Mouse (Mus musculus): ENCODE measurements around the gene Max. TPM values are rescaled to one million over a fixed set of nuclear protein-coding genes. Genes with fewer than 3 reads are reported as not detected.

Gene Max
- total RNA-seq, 2 experiments from 2014 or later = 73.5 to 74.7 TPM

DNA sequence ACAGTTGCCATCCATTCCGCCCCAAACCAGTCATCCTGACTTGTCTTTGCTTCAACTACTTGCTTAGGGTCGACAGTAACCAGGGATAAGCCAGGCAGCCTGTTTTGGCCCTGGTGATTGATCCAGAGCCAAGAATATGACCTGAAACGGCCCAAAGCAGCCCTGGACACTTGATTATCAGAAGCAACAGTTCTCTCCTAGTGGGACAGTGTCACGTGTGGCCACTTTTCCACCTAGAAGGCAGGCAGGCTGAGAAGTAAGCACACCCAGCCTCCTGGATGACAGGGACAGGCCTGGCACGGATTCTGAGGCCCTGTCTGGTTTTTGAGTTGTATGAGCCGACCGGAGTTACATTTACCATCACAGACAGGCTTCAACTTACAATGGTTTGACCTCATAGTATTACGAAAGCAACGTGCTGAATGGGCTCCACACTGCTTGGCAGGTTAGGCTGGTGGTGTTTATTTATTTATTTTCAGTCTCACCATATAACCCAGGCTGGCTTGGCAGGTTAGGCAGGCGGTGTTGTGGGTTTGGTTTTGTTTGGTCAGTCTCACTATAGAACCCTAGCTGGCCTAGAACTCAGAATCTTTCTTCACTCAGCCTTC lies 35.6 kb downstream of the Max start:
- no peak for DNase-seq (ENCODE audit: low spot score in 2 of 2)
- intact Hi-C loops (cut with DNase I) = no loop called here

- intact Hi-C loops (cut with DNase I) = no loop called here
- DNase-seq (ENCODE audit: low spot score in 2 of 2) = no peak
Measured at GRCm38 (mm10) chr12:76924904-76925604, 36.9 kb downstream of the Max start.

DNA sequence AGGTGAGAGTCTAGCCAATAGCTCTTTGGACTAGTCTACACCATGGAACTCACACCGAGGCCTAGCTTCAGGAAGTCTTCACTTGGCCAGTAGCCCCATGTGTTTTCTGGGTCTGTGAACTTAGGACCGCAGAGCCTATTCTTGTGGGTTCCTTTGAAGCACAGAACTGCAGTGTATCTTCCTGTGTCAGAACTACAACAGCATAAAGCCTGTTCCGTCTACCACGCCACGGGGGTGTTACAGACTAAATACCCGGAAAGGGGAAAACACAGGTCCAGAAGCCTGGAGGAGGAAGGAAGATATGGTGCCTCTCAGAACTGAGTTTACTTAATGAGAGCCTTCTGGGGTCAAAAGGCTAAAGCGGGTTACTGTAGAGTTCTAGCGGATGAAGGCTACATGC lies 38.9 kb downstream of the Max start:
- DNase-seq (ENCODE audit: low spot score in 2 of 2) = no peak

GRCm38 (mm10) chr12:76920990-76921389 lies 41.0 kb downstream of the Max start:
- intact Hi-C loops (cut with DNase I) = no loop called here
- no peak for DNase-seq (ENCODE audit: low spot score in 2 of 2)

More for the DNA sequence above, 38.9 kb downstream of the Max start:
- intact Hi-C loops (cut with DNase I) = no loop called here

GRCm38 (mm10) chr12:76920398-76920797 lies 41.6 kb downstream of the Max start:
- intact Hi-C loops (cut with DNase I) = no loop called here
- DNase-seq (ENCODE audit: low spot score in 2 of 2) = no peak

- no peak for DNase-seq (ENCODE audit: low spot score in 2 of 2)
- intact Hi-C loops (cut with DNase I) = no loop called here
Measured at GRCm38 (mm10) chr12:76918855-76919254, 43.1 kb downstream of the Max start.

DNA sequence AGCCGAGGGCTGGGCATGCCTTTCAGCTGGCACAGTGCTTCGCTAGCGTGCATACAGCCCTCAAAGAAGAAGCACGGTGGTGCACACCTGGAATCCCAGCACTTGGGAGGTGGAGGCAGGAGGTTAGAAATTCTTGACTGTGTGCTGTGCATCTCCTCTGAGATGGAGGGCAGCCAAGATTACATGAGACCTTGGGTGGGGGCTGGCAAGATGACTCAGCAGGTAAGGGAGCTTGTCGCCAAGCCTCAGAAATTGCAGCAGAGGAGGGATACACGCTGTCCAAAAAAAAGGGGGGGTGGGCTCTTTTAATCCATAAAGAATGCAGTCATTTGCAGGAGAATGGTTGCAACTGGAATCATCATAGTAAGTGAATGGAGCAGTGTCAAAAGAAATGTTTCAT lies 43.9 kb downstream of the Max start:
- no peak for DNase-seq (ENCODE audit: low spot score in 2 of 2)
- intact Hi-C loops (cut with DNase I) = no loop called here

GRCm38 (mm10) chr12:76916163-76916562 lies 45.8 kb downstream of the Max start:
- intact Hi-C loops (cut with DNase I) = no loop called here
- DNase-seq (ENCODE audit: low spot score in 2 of 2) = no peak

- intact Hi-C loops (cut with DNase I) = no loop called here
- no peak for DNase-seq (ENCODE audit: low spot score in 2 of 2)
Measured at GRCm38 (mm10) chr12:76912193-76912592, 49.8 kb downstream of the Max start.

DNA sequence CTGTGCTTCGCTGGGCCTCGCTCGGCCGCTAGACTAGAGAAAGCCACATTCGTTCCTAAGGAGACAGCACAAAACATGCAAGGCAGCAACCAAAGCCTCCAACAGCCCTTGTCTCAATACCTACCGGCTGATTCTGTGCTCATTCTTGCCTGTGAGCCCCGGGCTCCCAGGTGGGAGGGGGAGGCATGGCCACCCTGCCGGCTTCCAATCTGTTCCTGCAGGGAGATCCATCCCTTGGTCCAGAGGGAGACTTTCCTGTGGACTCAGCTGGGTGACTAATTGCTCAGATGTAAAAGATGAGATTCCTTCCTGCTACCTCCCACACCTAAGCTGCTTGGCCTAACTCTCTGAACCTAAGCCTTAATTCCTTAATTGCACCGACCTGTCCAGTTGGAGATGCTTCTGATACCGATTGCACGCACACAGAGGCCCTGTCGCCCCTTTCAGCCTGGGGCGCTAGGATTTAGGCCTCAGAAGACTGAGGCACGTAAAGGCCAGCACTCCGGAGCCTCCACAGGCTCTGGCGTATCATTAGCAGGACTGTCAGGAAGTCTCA lies 50.8 kb downstream of the Max start:
- DNase-seq (ENCODE audit: low spot score in 2 of 2) = peak in 1 of 2 experiments; percentile 14
- intact Hi-C loops (cut with DNase I) = no loop called here

DNA sequence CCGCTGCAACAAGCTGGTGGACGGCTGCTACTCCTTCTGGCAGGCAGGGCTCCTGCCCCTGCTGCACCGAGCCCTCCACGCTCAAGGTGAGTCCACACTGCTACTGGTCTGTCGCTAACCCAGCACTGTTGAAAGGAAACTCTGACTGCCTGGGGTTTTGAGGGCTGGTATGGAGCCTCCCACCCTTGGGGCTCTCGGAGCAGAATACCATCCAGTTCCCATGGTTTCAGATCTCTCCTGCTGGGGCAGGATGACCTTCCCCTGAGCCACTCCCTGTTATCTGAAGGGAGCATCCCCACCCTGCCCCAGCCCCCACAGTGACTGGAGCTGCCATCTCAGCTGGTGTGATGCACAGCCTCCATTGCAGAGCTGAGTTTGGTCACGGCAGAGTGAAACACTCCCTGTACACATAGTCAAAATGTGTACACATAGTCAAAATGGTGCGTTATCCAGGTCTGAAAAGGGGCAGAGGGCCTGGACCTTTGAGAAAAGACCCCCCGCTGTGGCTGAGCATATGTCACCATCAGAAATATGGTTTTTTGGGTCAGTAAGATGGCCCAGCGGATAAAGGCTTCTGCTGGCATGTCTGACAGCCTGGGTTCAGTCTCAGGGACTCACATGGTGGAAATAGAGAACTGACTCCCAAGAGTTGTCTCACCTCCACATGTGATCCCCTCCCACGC lies 51.6 kb downstream of the Max start:
- no peak for DNase-seq (ENCODE audit: low spot score in 2 of 2)
- intact Hi-C loops (cut with DNase I) = no loop called here

- no peak for DNase-seq (ENCODE audit: low spot score in 2 of 2)
- intact Hi-C loops (cut with DNase I) = no loop called here
Measured at GRCm38 (mm10) chr12:76909218-76909617, 52.8 kb downstream of the Max start.

DNA sequence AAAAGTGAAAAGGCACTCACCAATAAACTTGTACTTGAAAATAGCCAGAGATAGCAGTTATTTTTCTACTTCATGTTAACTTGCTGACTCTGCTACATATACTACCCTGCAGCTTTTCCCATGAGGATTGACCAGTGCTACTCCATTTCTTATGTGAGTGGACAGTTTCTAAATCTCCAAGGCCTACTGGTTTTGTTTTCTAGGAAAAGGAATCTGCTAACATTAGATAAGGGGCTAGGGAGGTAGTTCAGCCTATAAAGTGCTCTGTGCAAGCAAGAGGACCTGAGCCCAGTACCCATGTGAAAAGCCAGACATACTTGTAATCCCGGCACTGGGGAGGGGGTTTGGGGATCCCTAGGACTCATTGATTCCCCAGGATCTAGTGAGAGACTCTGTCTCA lies 55.7 kb downstream of the Max start:
- DNase-seq (ENCODE audit: low spot score in 2 of 2) = no peak
- intact Hi-C loops (cut with DNase I) = no loop called here

DNA sequence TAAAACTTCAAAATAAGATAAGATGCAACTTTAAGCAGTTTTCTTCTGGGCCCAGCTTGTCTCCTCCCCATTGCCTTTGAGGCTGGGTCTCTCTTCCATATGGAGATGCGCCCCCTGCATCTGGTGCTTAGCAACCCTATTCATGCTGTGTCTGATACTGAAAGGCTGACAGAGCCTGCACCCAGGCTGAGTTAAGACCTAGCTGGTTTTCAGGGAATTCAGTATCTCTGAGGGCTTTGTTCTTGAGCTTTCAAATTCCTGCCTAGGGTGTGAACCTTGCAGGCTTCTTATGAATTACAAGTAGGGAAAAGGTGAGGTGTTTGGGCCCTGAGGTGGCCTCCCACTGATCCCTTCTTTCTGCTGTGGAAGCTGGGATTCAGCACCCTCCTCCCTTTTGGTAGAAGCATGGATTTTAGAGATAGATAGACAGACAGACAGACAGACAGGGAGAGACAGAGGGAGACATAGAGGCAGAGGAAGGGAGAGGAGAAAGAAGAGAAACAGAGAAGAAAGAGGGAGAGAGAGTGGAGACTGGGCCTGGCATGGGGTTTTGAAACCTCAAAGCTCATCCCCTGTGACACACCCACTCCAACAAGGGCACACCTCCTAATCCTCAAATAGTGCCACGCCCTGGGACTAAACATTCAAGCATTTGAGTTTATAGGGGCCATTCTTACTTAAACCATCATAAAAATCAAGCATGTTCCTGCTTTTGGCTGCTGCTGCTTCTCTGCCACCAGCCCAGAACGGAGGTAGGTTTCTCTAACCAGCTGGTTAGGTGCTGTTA lies 60.3 kb downstream of the Max start:
- no peak for DNase-seq (ENCODE audit: low spot score in 2 of 2)
- intact Hi-C loops (cut with DNase I) = no loop called here

GRCm38 (mm10) chr12:76899261-76899975 lies 62.6 kb downstream of the Max start:
- no peak for DNase-seq (ENCODE audit: low spot score in 2 of 2)
- intact Hi-C loops (cut with DNase I) = no loop called here

DNA sequence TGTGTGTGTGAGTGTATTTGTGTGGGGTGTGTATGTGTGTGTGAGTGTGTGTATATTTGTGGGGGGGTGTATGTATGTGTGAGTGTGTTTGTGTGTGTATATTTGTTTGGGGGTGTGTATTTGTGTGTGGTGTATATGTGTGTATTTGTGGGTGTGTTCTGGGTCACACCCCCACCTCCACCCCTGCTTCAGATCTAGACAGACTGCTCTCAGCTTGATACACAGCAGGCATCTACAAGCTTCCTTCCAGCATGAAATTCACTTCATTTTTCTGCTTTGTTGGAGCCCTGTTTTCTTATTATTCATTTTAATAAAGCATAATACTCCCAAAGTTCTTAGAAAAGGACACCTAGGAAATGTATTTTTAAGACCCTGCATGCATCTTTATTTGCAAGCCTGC lies 63.9 kb downstream of the Max start:
- intact Hi-C loops (cut with DNase I) = no loop called here
- no peak for DNase-seq (ENCODE audit: low spot score in 2 of 2)

- peak in 1 of 2 experiments; percentile 18 for DNase-seq (ENCODE audit: low spot score in 2 of 2)
- intact Hi-C loops (cut with DNase I) = no loop called here
Measured at GRCm38 (mm10) chr12:76897006-76897405, 65.0 kb downstream of the Max start.

GRCm38 (mm10) chr12:76896566-76896965 lies 65.4 kb downstream of the Max start:
- intact Hi-C loops (cut with DNase I) = no loop called here
- DNase-seq (ENCODE audit: low spot score in 2 of 2) = no peak

- DNase-seq (ENCODE audit: low spot score in 2 of 2) = no peak
- intact Hi-C loops (cut with DNase I) = no loop called here
Measured at GRCm38 (mm10) chr12:76895777-76896176, 66.2 kb downstream of the Max start.

Measured in left cerebral cortex, postnatal 25 days (tissue).